Mouse (Mus musculus) adrenal gland, adult 8-10 months (tissue): ENCODE data around the gene Gtpbp8. TPM values are rescaled to one million over a fixed set of nuclear protein-coding genes. Genes with fewer than 3 reads are reported as not detected.

Experiments
- DNase-seq: peaks from one replicate; pipeline ENCODE4 v3.0.0; 2022
- total RNA-seq, 4 experiments: library from RNA; stranded (reverse); gene quantifications; 2 replicates each; pipeline ENCODE4 v1.2.4; 2022

Gene Gtpbp8
- total RNA-seq, 4 experiments from 2014 or later, result 19.0 to 22.6 (median 20.6) TPM

- DNase-seq, result peak; percentile 72
These were observed 20.6 kb downstream of the Gtpbp8 start for GRCm38 (mm10) chr16:44725286-44726223.

GRCm38 (mm10) chr16:44724847-44725246 lies 21.3 kb downstream of the Gtpbp8 start:
- no peak for DNase-seq

- DNase-seq, result peak; percentile 92
These were observed 21.9 kb downstream of the Gtpbp8 start, which contains the start of gene Nepro for GRCm38 (mm10) chr16:44724083-44724787. Gene Nepro, plus strand, starts transcription at chr16:44724301.

GRCm38 (mm10) chr16:44722666-44723065 lies 23.5 kb downstream of the Gtpbp8 start:
- DNase-seq, result no peak

DNA sequence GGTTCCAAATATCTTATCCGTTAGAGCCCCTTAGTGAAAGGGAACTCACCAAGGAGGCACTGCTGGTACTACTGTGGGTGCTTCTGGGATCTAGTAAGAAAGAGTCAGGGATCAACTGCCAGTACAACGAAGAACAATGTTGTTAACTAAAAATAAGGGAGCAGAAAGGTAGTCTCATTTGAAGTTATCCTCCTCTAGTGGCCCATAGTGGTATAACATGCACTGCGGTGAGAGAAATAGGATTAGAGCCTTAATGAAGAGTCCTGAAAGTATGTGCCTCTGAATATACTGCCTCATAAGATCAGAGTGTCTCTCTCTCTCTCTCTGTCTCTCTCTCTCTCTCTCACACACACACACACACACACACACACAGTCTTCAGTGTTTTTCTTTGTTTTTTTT lies 25.6 kb downstream of the Gtpbp8 start:
- no peak for DNase-seq

DNA sequence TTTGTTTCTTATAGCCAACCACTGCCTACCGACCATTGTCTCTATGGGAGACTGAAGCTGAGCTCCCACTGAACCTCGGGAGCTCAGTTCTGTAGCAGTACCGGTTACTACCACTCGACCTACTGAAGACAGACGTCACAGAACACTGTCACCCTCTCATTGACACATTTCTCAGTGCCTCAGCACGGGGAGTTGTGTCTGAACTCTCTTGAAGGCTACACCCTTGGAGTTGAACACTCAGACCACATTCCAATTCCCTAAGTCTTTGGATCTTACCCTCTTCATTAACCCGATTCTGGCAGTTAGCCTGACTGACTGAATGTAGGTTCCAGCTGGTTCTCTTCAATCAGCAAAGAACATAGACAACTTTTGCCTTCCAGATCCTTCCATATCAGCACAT lies 26.8 kb downstream of the Gtpbp8 start:
- DNase-seq, result no peak

DNA sequence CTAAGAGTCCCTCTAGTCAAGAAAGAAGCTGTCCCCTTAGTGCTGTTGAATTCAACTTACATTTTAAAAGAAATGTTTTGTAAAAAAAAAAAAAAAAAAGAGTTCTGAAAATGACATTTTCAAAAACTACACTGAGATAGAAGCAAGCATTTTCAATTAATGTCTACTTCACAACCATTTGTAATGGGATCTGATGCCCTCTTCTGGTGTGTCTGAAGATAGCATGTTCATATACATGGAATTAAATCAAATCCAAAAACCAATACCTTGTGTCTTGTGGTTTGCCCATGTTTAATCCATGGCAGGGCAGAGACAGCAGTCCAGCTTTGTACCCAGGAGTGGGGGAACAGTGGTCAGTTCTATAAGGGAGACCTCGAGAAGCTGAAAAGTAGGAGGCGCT lies 28.3 kb downstream of the Gtpbp8 start:
- no peak for DNase-seq

- no peak for DNase-seq
These were observed 29.0 kb downstream of the Gtpbp8 start for GRCm38 (mm10) chr16:44717141-44717634.

DNA sequence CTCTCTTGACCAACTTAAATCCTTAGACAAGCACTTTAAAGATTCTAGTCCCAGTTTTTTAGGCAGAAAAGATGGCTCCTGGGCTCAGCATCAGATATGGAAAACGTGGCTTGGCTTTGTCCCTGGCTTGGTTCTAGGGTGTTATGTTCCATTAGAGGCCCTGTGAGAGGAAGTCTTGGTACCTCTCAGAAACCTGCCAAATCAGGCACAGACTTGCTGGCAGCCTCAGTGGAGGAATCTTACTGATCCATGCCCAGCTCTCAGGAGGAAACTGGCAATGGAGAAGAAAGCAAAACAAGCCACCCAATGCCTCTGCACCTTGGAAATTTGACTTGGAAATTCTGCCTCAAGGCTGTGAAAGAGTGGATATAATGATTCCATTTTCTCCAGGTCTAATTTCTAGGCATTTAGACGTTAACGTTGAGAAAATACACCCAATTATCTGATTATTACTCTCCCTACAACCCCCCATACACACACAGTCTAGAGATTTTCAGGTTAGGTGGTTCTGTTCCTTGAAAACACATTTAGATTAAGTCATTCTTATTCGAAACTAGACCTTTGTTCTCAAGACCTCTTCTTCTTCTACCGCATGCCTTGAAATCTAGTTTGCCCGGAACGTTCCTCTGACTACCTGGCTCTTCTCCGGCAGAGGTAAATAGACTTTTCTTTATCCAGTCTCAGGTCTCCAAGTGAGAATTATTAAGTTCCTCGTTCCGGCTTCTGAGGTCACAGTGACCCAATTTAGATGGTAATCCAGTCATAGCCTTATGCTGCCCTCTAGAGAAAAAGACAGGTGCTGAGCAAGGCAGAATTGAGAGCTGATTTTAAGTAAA lies 29.6 kb downstream of the Gtpbp8 start:
- DNase-seq, result no peak

DNA sequence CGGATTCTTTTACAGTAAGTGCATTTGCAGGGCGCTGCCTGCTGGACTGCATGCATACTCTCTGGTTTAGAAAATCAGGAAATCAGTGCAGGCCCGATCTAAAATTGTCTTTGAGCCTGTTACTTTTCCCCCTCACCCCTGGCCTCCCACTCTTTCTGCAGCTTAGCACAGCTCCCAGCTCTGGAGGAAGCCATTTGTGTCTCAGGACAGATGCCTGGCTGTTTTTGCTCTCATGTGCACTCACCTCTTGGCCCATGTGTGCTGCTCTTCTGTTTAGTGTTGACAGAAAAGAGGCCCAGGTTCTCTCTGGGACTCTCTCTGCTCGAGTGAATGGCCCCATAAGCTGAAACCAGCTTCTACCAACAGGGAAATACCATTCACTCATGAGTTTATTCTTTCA lies 42.7 kb downstream of the Gtpbp8 start:
- no peak for DNase-seq

- DNase-seq, result no peak
These were observed 43.9 kb downstream of the Gtpbp8 start for GRCm38 (mm10) chr16:44702272-44702671.

DNA sequence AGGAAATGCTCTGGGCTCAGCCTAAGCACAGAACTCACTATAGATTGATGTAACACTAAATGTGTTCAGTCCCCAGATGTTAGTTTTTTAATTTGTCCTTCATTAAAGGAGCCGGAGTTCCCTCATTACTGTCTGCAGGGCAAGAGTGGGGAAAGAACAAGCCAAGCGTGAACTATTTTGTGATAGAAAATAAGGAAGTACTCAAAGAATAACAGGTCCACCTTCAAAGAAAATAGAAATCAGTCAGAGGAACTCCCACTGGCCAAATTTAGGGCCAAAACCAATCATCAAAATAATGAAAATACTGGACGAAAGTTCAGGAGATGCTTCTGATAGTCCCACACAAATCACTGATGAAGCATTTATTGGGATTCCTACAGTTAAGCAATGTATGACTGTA lies 45.0 kb downstream of the Gtpbp8 start:
- no peak for DNase-seq

DNA sequence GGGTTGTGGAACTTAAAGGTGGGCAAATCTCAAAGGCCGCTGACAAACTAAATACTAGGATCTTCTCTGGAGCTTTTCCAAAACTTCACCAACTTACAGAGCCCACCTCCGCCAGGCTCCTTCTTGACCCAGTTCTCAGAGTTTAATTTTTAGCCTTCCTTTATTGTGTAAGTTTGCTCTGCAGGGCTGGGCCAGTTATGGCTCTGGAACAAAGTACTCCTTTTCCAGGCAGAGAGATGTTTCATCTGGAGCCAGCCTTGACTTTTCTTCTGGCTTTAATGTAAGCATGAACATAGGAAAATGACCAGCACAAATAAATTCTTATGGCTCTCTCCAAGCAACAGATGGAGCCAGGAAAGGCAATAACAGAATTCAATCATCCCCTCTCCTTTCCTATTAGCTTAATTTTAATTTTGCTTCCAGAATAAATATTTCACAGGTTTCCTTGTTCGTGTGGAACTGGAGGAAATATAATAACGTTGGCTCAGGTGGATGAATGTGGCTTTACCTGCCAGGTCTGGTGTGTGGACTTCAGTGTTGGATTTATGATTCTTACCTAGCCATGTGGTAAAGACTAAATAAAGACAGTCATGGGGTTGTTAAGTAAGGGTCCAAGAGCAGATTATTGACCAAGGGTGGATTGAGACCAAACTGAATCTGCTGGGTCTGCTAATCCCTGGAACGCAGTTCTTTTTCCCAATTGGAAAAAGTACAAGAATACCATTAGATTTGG lies 48.5 kb downstream of the Gtpbp8 start:
- DNase-seq, result no peak

DNA sequence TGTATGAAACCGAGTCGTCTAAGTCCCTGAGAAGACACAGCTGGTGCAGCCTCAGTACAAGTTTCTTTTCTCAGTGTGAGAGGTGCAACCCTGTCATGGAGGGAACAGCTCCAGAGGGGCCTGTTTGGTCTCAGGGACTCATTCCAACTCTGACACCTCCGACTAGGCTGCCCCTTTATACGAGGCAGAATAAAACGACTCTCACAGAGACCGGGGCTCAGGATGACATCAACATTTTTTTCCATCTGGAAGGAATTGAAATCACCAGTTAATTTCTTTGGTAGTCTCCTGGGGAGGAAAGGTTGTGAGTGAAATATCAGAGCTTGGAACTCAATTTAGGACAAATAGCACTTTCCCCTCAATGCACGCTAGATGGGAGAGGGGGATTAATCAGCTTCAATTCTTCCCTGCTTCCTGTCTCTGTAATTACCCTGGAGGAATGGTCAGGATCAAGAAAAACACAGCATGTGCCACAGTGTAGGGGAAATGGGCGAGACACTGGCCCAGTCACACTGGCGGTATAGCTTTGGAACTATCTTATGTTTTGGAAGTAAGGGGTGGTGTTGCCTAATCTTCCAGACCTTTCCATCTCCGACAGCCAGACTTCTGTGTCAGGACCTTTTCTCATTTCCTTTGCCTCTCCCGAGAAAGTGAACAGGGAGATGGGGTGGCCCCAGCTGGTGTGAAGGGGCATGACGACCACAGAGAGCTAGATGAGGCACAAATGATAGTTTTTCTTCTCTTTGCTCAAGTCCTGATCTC lies 50.1 kb downstream of the Gtpbp8 start:
- no peak for DNase-seq

- no peak for DNase-seq
These were observed 50.8 kb downstream of the Gtpbp8 start for GRCm38 (mm10) chr16:44695214-44695858.

DNA sequence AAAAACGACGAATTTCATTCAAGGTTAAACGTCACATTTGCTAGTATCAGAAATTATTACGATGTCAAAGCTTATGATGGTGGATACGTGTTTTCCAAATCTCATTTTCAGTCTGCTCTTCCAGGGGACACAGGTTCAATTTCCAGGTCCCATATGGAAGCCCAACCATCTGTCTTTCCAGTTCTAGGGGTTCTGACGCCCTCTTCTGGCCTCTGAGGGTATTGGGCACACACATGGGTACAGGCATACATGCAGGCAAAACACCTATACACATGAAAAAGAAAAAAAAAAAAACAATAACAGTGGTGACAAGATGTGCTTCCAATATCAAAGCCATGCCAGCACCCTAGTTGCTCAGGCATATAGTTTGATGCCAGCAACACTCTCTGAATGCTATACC lies 52.5 kb downstream of the Gtpbp8 start:
- peak; percentile 37 for DNase-seq

DNA sequence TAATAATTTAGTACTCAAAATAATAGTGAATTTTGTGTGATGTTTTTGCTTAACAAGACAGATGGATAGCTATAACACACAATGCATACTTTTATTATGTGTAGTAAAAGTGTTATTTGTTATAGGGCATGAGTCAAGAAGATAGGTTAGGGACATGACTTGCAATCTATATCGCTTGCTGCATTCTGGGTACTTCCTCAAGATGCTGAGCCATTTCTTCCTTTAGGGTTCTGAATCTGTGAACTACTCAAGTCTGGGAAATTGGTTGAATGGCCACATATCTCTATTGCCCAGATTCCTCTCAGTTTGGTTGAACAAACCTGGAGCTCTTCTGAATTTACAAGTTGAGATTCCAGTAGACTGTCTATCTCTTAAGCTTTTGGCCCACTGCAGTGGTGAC lies 53.6 kb downstream of the Gtpbp8 start:
- DNase-seq, result no peak

DNA sequence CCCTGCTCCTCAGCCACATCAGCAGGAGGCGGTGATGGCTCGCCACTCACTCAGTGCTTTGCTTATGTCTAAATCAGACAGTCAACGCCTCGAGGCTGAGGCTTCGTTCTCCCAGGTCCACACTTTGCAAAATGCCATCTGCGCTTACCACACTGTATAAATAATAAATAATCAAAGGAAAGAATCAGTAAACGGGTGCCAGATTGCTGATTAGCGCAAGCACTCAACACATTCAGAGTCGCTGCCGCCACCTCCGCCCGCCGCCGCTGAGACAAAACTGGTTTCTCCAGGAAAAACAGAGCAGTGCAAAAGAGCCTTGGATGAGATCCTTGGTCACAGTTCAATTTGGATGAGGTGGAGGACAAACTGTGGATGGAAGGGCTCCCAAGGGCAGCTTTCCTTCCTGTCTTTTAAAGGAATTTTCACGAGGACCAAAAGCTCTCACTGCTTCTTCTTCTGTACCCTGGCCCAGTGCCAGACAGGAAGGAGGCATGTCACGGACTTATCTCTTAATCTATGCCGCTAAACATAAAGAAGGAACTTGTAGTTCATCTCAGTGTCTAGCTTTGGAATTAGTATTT lies 54.5 kb downstream of the Gtpbp8 start:
- DNase-seq, result peak; percentile 75

GRCm38 (mm10) chr16:44691066-44691465 lies 55.1 kb downstream of the Gtpbp8 start:
- no peak for DNase-seq

- no peak for DNase-seq
These were observed 55.7 kb downstream of the Gtpbp8 start for GRCm38 (mm10) chr16:44690501-44690900.
